Mouse (Mus musculus) C2C12 (cell line): Measurements from ENCODE around the gene Zswim8.

Experiments
- CEBPB ChIP-seq: IDR thresholded peaks from one replicate; pipeline ENCODE4 v1.6.1; 2011; ENCODE audit warnings: low read depth, mild to moderate bottlenecking, control low read depth, moderate library complexity
- CTCF ChIP-seq: IDR thresholded peaks from one replicate; pipeline ENCODE4 v1.5.1; 2011; ENCODE audit not compliant: control insufficient read depth, insufficient read depth, insufficient read length
- FOSL1 ChIP-seq: IDR thresholded peaks from one replicate; pipeline ENCODE4 v1.8.0; 2011; ENCODE audit warnings: mild to moderate bottlenecking, low read length; ENCODE audit not compliant: poor library complexity, insufficient read depth, severe bottlenecking
- MAX ChIP-seq: IDR thresholded peaks from one replicate; pipeline ENCODE4 v1.6.1; 2011; ENCODE audit warnings: mild to moderate bottlenecking, control low read depth
- MYOG ChIP-seq: IDR thresholded peaks from one replicate; pipeline ENCODE4 v1.6.1; 2011; ENCODE audit not compliant: control insufficient read depth, insufficient read length; ENCODE audit errors: extremely low read depth

DNA sequence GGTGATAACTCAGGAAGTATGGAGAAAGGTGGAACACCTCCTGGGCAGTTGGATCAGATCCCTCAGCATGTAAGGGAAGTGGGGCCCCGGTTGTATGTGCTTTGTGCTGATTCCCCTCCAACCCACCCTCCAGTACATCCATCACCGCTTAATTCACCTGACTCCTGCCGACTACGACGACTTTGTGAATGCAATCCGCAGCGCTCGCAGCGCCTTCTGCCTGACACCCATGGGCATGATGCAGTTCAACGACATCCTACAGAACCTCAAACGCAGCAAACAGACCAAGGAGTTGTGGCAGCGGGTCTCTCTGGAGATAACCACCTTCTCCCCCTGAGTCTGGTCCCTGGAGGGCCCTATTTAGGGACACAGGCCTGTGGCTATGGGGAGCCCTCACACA is 15.7 kb downstream of the Zswim8 start:
- TF ChIP-seq CTCF (no peak), MAX (no peak), CEBPB (no peak), MYOG (no peak), FOSL1 (no peak)
